Mouse (Mus musculus) liver, embryonic 14.5 days (tissue): Measurements from ENCODE around the gene Pdcd2l. TPM values are rescaled to one million over a fixed set of nuclear protein-coding genes. Genes with fewer than 3 reads are reported as not detected.

Experiments used
- ATAC-seq: fragments of 200-750 bp; cut with Nextera tagmentation; 2 replicates; pipeline ENCODE4 v1.8.0; 2017; ENCODE audit warnings: moderate number of reproducible peaks, mild to moderate bottlenecking, moderate library complexity; ENCODE audit not compliant: insufficient read depth
- DNase-seq, 3 experiments: peaks; one replicate each; pipeline ENCODE4 v3.0.0-alpha.2; 2012 to 2013; ENCODE audit warnings: low read depth in 3 of 3, low spot score in 3 of 3
- H3K27ac ChIP-seq: fragments of 300-500 bp; sonication (generic); 2 replicates; pipeline ENCODE4 v1.5.1; 2014; ENCODE audit warnings: moderate library complexity, mild to moderate bottlenecking, control low read depth, inconsistent platforms
- H3K27me3 ChIP-seq: fragments of 300-500 bp; sonication (generic); 2 replicates; pipeline ENCODE4 v1.6.1; 2014; ENCODE audit warnings: mild to moderate bottlenecking, low read length, moderate library complexity; ENCODE audit not compliant: control insufficient read depth, insufficient read depth
- H3K36me3 ChIP-seq: fragments of 300-500 bp; sonication (generic); replicated peaks from 2 replicates; pipeline ENCODE4 v1.6.1; 2014; ENCODE audit warnings: low read depth; ENCODE audit not compliant: control insufficient read depth, insufficient read depth
- H3K4me1 ChIP-seq, 2 experiments: fragments of 200-500 bp in 1 of 2; fragments of 300-500 bp in 1 of 2; sonication (generic) in 1 of 2; replicated peaks; 2 replicates each; pipeline ENCODE4 v1.6.1; 2012 to 2014; ENCODE audit warnings: antibody characterized with exemption in 1 of 2, inconsistent platforms in 1 of 2, low read length in 1 of 2; ENCODE audit not compliant: control insufficient read depth in 2 of 2, insufficient read depth in 2 of 2
- H3K4me2 ChIP-seq: fragments of 300-500 bp; sonication (generic); 2 replicates; pipeline ENCODE4 v1.6.1; 2014; ENCODE audit warnings: low read depth, mild to moderate bottlenecking, control low read depth, moderate library complexity
- H3K4me3 ChIP-seq, 2 experiments: fragments of 200-500 bp in 1 of 2; fragments of 300-500 bp in 1 of 2; sonication (generic) in 1 of 2; 2 replicates each; pipeline ENCODE4 v1.5.1; 2012 to 2014; ENCODE audit warnings: low read depth in 2 of 2, low read length in 2 of 2, mild to moderate bottlenecking in 2 of 2, control low read depth in 1 of 2, inconsistent platforms in 1 of 2, moderate library complexity in 1 of 2; ENCODE audit not compliant: insufficient read depth in 1 of 2
- H3K9ac ChIP-seq: fragments of 300-500 bp; sonication (generic); replicated peaks from 2 replicates; pipeline ENCODE4 v1.6.1; 2014; ENCODE audit warnings: mild to moderate bottlenecking, control low read depth, moderate library complexity
- H3K9me3 ChIP-seq: fragments of 300-500 bp; sonication (generic); 2 replicates; pipeline ENCODE4 v1.6.1; 2016; ENCODE audit warnings: low read length, mixed read lengths; ENCODE audit not compliant: control insufficient read depth
- CTCF ChIP-seq: IDR thresholded peaks from 2 replicates; pipeline ENCODE4 v1.5.1; 2016; ENCODE audit warnings: antibody characterized with exemption, low read depth, control low read depth
- EP300 ChIP-seq: IDR thresholded peaks from 2 replicates; pipeline ENCODE4 v1.6.1; 2016; ENCODE audit warnings: antibody characterized with exemption, low read depth
- WGBS: fragments of 180-500 bp; shearing (Covaris S2); extraction: QIAGEN DNeasy Blood & Tissue Kit; methylation state at CpG from one replicate; pipeline ENCODE4 v1.1.7; 2014; ENCODE audit not compliant: insufficient replicate concordance; 5-methylcytosine and 5-hydroxymethylcytosine counted together
- polyA plus RNA-seq, 2 experiments: library from polyadenylated mRNA; depleted of rRNA in 1 of 2; stranded (reverse) in 1 of 2; unstranded in 1 of 2; fragments of >200 nt; fragmentation: Nextera tagmentation in 1 of 2; extraction: Ambion mirVana in 1 of 2; gene quantifications; 2 replicates each; pipeline versions ENCODE4 v1.2.1 to v1.2.3; 2012 to 2014

The Pdcd2l gene
- polyA plus RNA-seq, 2 experiments = 14.1 to 20.4 TPM

GRCm38 (mm10) chr7:34168470-34169251, 27.8 kb downstream of the Pdcd2l start:
- H3K27ac ChIP-seq = peak overlapping the region; percentile 3
- peak overlapping the region; percentile 79 for H3K9ac ChIP-seq
- peak overlapping the region; percentile 71 to 88 for H3K4me3 ChIP-seq
- no peaks in the 10 kb centered on the region for H3K27me3 ChIP-seq
- TF ChIP-seq EP300 (no peak), CTCF (0 out of 2 replicates have a peak, but pooled peaks have one; percentile 3)
- H3K9me3 ChIP-seq = no peaks in the 10 kb centered on the region
- peaks cover 10 to 11% of the 10 kb centered on the region in 2 experiments for H3K4me1 ChIP-seq
- H3K36me3 ChIP-seq = peaks cover 14% of the 10 kb centered on the region
- WGBS = 10% methylated on average over 30 of the region's 30 CpGs
- DNase-seq (peak; percentile 66 to 72 (median 72)), ATAC-seq (peak; percentile 93)
- H3K4me2 ChIP-seq = peak overlapping the region; percentile 93

- peak in 1 of 3 experiments; percentile 14 for DNase-seq
- under 1% methylated on average over 53 of the region's 54 CpGs for WGBS
These were observed 28.5 kb downstream of the Pdcd2l start for GRCm38 (mm10) chr7:34167766-34168469.

GRCm38 (mm10) chr7:34166850-34167249, 29.6 kb downstream of the Pdcd2l start:
- Histone ChIP-seq H3K27me3 (no peaks in the 10 kb centered on the region), H3K36me3 (peaks cover 33% of the 10 kb centered on the region), H3K4me3 (peak overlapping the region; percentile 18 to 37; a peak in 2 of 4 replicates), H3K4me1 (peaks cover 10 to 11% of the 10 kb centered on the region in 2 experiments), H3K4me2 (peak overlapping the region; percentile 61), H3K9ac (0 out of 2 replicates have a peak overlapping the region, but pooled peaks have one; percentile 18), H3K27ac (no peak overlapping the region), H3K9me3 (no peaks in the 10 kb centered on the region)
- TF ChIP-seq CTCF = peak; percentile 81
- TF ChIP-seq EP300 = no peak
- ATAC-seq (no peak), DNase-seq (peak; percentile 50 to 64 (median 61))
- 44% methylated on average over 4 of the region's 4 CpGs for WGBS

More at GRCm38 (mm10) chr7:34167766-34168469, 28.5 kb downstream of the Pdcd2l start:
- Histone ChIP-seq H3K9ac (peak overlapping the region; percentile 79), H3K9me3 (no peaks in the 10 kb centered on the region), H3K4me2 (peak overlapping the region; percentile 93), H3K27me3 (no peaks in the 10 kb centered on the region), H3K36me3 (peaks cover 22% of the 10 kb centered on the region), H3K27ac (peak overlapping the region; percentile 3), H3K4me1 (peaks cover 10 to 11% of the 10 kb centered on the region in 2 experiments), H3K4me3 (peak overlapping the region; percentile 71 to 88)
- peak; percentile 79 for ATAC-seq
- TF ChIP-seq EP300 = no peak
- TF ChIP-seq CTCF = no peak

- no peak overlapping the region for H3K9ac ChIP-seq
- no peak for TF ChIP-seq EP300
- 0 out of 2 replicates have a peak, but pooled peaks have one; percentile 13 for TF ChIP-seq CTCF
- peak overlapping the region; percentile 61 for H3K4me2 ChIP-seq
- H3K27ac ChIP-seq = no peak overlapping the region
- ATAC-seq (no peak), DNase-seq (no peak)
- H3K9me3 ChIP-seq = no peaks in the 10 kb centered on the region
- H3K4me1 ChIP-seq = peaks cover 10 to 11% of the 10 kb centered on the region in 2 experiments
- H3K27me3 ChIP-seq = no peaks in the 10 kb centered on the region
- peaks cover 41% of the 10 kb centered on the region for H3K36me3 ChIP-seq
- 68% methylated on average over 3 of the region's 3 CpGs for WGBS
- no peak overlapping the region for H3K4me3 ChIP-seq
These were observed 30.5 kb downstream of the Pdcd2l start for GRCm38 (mm10) chr7:34165999-34166398.

- DNase-seq = no peak
- TF ChIP-seq EP300 = no peak
- no peak for TF ChIP-seq CTCF
- no peak overlapping the region for H3K9ac ChIP-seq
- WGBS = 91% methylated on average over 7 of the region's 7 CpGs
- ATAC-seq = no peak
- H3K4me3 ChIP-seq = no peak overlapping the region
- no peak overlapping the region for H3K27ac ChIP-seq
- H3K36me3 ChIP-seq = peaks cover 52% of the 10 kb centered on the region
- H3K4me2 ChIP-seq = no peak overlapping the region
- no peaks in the 10 kb centered on the region for H3K9me3 ChIP-seq
- peaks cover 10 to 11% of the 10 kb centered on the region in 2 experiments for H3K4me1 ChIP-seq
- H3K27me3 ChIP-seq = no peaks in the 10 kb centered on the region
These were observed 31.8 kb downstream of the Pdcd2l start for GRCm38 (mm10) chr7:34164671-34165070.
